Mouse (Mus musculus) c-Kit-positive CD71-positive TER-119-positive erythroid progenitor cells, embryonic 14.5 days (primary cell): ENCODE data around the gene Pde2a.

Source experiments
- DNase-seq: peaks from one replicate; pipeline ENCODE4 v3.0.0-alpha.2; 2013; ENCODE audit warnings: low spot score

Pde2a gene

DNA sequence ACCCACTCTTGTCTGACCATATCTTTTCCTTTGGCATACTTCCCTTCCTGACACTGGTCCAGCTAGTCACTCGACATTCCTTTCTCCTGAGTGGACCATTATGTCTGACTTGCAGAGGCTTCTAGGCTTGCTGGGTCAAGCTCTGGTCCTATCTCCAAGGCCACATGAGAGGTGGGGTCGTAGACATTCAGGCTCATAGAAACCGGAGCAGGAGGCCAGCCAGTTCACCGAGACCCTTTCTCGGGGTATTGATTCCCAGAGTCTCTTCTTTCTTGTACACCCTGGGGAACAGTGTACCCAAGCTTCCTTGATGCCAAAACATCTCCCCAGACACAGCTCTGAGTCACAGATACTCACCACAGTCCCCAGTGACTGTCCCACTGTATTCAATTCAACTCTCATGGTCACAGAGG lies 52.9 kb downstream of the Pde2a start:
- DNase-seq = no peak

DNA sequence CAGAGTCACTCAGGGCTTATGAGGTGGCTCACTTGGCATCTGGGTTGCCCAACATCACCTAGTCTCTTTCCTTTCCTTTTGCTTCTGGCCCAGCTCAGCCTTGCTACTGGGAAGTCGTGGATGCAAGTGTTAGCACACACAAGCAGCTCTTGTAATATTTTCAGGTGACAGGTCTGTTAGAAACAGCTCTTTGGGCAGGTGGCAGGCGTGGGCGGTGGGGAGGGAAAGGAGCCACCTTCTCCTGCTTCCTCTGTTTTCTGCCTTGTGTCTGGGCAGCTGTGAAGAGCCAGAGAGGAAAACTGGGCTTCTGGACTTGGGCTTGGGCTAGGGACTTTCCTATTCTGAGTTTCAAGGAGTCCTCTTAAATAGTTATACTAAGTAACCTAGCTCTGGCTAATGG lies 54.5 kb downstream of the Pde2a start:
- DNase-seq = no peak

DNA sequence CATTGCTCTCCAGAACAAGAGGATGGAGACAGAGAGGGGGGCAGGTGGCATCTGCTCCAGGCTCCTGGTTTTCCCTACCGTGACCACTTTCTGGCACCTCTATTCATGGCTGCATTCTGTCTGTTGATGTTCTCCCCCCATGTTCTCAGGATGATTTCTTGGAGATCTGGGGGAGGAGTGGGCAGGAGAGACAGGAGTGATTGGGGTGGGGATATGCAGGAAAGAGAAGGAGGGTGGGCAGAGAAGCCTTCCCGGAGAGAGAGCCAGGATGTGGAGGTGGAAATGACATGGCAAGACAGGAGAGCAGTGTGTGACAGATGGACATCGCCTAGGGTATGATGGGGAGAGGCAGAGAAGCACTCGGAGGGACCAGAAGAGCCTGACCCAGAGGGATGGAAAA lies 55.0 kb downstream of the Pde2a start:
- no peak for DNase-seq

DNA sequence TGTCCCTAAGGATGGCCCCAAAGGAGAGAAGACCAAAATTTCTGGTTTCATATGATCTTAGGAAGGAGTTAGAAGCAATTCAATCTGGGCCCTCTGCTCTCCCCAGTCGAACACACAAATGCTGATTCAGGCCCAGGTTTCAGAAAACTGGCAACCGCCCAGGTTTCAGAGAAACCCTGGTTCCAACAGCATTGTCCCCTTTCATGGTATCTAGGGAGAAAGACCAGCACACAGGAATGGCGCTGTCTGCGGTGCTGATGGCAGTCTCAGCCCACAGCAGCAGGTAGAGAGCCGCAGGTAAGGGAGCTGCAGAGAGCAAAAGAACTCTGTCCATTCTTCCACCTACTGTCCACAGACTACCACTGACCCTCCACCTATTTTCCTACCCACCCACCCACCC lies 55.7 kb downstream of the Pde2a start:
- DNase-seq = no peak

DNA sequence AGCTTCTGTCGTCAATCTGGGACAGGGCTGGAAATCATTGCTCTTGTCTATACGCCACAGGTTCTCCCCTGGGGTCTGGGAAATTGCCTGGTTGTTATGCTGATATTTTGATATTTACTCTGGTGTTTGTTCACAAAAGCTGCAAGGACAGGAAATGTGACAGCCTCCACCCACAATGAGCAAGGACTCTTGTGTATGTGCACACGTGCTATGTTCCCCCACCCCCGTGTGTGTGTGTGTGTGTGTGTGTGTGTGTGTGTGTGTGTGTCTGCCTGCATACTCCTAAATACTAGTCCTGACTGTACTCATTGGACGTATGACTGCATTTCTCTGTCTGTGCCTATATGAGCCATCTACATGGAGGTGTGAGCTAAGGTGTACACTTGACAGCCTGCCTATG lies 56.6 kb downstream of the Pde2a start:
- no peak for DNase-seq

DNA sequence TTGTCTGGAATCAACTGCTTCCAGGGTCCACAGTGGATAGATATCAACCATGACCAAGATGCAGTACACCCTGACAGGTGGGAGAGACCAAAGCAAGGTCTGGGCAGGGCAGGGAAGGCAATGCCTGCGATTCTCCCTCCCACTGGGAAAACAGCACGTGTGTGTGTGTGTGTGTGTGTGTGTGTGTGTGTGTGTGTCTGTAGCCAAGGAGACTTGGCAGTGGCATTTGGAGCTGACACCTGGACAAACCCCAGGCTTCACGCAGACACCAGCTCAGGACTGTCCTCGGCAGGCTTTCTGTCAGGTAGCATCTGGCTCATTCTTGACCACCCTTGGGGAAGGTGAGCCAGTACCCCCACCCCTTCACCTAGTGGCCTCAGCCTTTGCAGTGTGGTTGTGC lies 58.4 kb downstream of the Pde2a start:
- no peak for DNase-seq

DNA sequence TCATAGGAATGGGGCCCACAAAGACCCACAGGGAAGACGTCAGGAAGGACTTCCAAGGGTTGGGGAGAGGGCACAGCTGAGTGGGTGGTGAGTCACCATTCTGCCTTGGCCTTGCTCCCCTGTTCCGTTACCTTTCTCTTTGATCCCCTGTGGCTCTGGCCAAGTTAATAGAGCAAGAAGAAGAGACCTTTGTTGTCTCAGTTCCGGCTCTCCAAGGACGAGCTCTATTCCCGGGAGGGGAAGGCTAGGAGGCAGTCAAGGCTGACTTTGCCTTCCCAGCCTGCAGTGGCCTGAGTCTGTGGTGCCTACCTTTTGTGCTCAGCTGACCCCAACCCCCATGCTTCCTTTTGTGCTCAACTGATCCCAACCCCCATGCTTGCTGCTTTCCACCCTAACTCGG lies 59.2 kb downstream of the Pde2a start:
- DNase-seq = no peak

DNA sequence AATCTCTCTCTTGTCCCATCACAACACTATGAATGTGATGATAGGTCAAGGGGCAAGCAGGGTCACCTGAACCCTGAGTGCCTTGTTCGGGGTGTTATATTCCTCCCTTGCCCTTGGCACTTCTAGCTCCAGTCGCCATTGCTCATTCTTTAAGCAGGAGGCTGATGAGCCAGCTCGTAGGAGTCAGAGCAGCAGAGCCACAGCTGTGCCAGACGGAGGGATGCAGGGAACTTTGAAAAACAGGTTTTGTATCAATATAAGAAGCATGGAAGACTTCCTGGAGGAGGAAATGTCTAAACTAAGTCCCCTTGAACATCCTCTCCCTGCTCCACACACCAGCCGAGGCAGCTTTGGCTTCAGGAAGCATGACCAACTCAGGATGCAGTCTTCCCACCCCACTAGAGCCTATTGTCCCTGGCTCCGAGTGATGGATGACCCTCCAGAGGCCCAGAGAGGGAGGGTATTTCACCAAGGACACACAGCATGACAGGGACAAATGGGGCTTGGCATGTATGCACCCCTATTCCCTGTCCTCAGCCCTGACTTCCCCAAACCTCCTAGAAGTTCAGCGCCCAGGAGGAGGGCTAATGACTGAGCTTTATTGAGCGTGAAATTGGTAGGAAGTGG lies 60.5 kb downstream of the Pde2a start:
- DNase-seq = no peak

DNA sequence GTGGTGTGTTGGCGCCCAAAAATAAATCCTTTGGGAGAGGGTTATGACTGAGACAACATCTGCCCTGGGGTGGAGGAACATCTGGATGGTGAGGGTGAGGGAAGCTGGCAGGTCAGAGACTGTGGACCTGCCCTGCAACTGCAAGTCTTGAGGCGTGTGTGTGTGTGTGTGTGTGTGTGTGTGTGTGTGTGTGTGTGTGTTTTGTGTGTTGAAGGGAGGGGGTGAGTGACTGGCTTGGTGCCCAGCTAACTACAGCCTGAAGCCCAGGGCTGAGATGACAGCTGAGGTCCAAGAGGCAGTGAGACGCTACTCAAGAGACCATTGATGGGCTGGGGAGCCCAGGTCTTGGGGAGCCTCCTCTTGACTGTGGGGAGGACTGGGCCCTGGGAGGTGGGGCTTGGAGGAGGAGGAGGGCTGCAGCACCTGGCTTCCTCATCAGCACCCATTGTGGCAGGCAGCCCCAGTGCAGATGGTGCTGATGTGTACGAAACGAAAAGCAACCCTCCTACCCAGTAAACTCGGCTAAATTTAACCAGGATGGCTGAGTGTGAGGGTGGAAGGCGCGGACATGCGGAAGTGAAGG lies 61.1 kb downstream of the Pde2a start:
- DNase-seq = no peak

DNA sequence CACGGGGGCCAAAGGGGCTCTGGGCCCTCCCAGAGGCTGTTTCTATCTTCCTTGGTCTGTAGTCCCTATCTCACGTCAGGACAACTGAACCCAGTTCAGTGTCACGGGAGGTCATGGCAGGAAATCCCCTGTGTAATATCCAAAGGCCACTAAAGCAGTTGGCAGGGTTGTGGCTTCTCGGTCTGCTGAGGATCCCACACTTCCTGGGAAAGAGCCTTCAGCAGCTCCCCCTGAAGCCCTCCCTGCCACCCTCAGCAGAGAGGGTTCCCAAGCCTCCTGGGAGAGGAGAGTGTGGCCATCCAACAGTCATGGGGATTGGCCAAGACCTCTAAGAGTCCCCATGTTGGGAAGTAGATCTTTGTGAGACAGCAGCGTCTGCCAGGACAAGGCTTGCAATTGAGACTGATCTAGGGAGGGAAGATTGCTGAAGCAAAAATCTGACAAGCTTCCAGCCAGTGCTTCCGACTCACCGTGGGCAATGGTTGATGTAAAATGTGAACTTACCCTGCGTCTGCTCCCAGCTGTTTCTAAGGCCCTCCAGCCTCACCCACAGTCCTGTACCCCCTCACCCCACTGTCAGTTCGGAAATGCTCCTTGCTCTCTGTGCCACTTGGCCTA lies 62.1 kb downstream of the Pde2a start:
- no peak for DNase-seq

DNA sequence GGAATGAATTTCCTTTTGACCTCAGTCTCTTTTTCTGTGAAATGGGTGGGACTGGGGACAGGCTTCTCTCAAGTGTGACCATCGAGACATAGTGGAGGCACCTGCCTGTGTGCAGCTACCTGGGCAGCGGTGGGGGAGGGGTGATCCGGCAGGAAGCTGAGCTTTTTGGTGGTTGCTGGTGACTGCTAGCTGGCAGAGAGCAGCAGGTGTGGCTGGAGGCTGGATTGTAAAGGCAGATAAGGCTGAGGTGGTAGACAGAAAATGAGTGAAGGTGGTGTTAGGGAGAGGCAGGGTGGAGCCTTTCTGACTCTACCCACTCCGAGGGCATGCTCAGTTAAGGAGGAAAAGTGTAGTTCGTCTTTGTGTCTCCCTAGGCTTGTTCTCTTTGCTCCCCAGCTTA lies 65.6 kb downstream of the Pde2a start:
- DNase-seq = no peak

DNA sequence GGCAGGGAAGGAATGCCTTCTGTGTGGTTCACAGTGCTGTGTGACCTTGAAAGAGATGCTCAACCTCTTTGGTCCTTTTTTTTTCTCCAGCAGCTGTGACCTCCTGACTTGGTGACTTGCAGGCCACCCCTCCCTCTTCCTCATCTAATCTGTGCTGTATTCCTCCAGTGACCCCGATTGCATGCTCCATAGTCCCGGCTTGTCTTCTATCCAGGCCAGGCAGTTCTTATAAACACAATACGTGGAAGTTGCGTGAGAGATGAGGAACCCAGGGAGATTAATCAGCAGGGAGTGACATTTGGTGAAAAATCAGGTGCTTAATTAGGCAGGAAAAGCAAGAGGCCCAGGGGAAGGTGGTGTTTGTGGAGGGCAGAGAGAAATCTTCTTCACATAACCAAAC lies 69.5 kb downstream of the Pde2a start:
- DNase-seq = no peak

DNA sequence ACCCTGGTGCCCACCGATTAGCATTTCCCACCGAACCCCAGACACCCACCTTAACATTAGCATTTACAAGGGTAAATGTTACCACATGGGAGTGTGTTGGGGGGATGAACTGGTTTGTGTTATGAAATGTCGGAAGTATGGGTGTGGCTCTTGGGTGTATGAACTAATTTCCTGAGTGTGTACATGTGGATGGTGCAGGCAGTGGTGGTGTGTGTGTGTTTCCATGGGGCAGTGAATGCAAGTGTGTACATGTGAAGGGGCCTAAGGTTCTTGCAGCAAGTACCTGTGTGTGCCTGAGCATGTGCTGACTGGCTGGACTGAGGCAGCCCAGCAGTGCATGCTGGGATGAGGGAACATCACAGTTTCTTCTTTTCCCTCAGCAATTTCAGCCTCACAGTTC lies 76.9 kb downstream of the Pde2a start:
- no peak for DNase-seq

DNA sequence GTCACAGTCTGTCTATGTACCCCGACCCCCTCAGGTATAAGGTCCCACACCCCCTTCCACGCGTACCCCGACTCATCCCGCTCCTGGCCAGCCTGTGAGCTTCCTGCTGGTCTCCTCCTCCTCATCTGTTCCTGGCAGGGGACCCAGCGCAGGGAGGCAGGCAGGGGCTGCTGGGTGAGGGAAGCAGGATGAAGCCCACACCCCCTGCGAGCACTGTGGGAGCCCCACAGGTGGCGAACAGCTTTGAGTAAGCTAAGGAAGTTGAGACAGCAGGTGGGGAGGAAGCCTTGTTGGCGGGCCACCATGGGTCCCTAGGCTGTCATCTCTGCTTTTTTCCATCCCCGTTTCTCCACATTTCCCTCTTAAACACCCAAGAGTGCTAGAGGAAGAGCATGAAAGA lies 77.8 kb downstream of the Pde2a start:
- no peak for DNase-seq

DNA sequence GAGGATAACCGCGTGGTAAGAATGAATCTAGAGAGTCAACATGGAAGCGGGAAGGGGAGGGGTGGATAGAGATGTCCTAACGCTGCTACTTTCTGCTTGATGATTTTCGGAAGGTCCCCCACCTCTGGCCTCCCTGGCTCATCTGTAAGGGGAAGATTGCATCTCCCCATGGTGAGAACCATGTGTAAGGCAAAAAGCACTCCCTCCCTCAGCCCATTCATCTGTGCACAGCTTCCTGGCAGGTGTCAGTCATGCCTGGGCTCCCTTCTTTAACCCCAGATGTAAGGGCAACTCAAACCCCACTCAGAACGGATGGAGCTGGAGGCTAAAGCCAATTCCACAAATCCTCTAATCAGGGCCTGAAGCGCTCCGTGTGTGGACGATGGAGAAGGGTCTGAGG lies 78.2 kb downstream of the Pde2a start:
- DNase-seq = no peak

DNA sequence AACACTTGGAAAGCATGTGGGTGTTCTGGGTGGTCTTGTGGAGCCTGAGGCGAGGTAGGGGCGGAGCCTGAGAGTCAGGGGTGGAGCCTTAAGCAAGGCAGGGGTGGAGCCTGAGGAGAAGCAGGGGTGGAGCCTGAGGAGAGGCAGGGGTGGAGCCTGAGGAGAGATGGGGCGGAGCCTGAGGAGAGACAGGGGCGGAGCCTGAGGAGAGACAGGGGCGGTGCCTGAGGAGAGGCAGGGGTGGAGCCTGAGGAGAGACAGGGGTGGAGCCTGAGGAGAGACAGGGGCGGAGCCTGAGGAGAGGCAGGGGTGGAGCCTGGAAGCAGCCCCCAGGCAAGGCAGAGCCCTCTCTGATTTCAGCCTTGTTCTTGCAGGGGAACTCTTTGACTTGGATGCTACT lies 79.7 kb downstream of the Pde2a start:
- DNase-seq = no peak

DNA sequence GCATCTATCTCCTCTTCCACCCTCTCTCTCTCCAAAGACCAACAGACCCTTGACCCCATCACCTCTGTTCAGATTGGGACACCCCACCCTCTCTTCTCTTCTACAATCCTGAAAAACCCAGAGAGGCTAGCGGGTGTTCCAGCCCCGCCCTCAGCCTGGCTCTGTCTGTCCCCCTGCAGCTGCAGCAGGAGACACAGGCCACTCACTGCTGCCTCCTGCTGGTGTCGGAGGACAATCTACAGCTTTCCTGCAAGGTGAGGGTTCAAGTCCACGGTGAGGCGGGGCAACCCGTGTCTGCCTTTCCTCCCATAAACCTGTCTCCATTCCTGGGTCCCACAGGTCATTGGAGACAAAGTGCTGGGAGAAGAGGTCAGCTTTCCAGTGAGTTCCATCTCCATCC lies 80.2 kb downstream of the Pde2a start:
- DNase-seq = no peak

DNA sequence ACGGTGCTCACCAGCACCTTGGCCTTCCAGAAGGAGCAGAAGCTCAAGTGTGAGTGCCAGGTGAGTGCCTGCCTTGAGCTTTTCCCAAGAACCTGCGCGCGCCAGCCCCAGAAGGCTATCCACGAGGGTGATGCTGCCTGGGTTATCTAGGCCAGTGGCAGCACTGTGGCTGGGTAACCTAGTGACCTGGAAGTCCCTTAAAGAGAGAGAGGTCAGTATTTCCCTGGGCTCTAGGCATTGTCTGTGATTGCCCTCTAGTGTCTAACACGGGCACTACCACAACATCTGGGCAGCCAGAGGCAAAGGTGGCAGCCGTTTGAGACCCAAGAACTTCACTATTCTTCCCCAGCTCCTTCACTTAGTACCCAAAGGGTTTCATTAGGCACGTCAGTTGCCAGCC lies 81.9 kb downstream of the Pde2a start:
- DNase-seq = peak; percentile 27

DNA sequence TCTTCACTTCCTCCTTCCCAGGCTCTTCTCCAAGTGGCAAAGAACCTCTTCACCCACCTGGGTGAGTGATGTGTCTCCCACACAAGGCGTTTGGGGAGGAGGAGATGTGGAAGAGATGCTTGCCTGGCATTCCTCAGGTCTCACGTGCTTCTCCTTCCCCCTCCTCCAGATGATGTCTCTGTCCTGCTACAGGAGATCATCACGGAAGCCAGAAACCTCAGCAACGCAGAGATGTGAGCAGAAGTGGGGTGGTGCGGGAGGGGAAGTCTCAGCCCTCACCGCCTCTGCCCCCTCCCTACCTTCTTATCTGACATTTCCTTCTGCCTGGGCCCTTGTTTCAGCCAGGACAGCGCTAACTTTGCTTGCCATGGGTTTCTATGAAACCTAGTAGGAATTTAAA lies 82.3 kb downstream of the Pde2a start:
- DNase-seq = no peak

DNA sequence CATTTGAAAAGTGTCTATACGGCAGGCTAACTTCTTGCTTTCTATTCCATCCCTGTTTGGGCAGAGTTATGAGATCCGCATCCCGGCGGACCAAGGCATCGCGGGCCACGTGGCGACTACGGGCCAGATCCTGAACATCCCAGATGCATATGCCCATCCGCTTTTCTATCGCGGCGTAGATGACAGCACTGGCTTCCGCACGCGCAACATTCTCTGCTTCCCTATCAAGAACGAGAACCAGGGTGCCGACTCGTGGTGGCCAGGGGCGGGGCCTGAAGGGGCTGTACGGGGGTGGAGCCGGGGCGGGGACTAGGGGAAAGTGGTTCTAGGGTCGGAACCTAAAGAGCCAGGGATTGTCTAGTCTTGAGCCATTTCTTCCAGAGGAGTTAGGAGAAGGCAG lies 83.0 kb downstream of the Pde2a start:
- no peak for DNase-seq

DNA sequence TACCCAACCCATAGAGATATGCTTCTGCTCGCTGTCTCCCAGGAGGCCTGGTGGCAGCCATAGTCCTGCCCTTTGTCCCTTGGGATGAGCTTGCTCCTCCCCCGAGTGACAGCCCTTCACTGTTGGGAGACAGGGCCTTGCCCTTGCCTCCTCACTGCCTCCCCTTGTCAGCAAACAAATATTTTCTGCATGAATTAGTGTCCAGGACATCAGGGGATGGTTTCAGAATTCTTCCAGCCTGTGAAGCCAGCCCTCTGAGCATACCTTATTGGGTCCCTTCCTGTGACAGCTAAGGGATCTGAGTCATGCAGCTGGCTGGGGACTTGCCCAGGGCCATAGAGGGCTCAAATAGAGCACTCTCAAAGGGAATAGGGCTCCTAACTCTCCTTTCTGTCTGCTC lies 87.7 kb downstream of the Pde2a start:
- DNase-seq = no peak

DNA sequence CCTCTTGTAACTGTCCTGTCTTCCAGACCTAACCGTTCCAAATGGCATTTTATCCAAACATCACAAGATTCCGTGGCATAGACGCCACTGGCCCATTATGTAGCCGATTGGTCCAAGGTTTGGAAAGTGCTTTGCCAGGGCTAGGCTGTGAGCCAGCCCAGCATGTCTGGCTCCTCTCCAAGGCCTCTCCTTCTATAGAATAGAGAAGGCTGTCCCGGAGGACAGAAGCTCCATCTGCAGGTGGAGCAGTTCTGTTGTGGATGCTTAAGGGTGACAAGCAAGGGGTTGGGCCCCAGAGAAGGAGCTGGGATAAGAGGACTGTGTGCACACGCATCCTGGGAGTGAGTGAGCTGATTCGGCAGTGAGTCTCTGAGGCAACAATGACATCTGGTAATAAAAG lies 92.2 kb downstream of the Pde2a start:
- no peak for DNase-seq

DNA sequence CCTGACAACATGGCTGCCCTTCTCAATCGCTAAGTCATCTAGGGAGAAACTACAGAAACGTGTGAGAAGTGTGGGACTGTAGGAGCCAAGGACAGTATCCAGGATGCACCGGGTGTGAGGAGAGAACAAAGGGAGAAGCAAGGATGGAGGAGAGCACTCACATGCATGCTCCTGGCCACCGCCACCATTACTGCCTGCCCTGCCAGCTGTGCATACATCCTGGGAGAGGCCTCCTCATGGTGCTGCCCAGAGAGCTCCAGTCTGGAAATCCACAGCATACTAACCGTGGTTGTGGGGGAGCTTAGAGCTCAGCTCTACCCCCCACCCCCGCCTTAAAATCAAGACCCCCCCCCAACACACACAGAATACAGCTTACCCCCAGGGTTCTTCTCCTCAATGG lies 93.3 kb downstream of the Pde2a start:
- DNase-seq = no peak

DNA sequence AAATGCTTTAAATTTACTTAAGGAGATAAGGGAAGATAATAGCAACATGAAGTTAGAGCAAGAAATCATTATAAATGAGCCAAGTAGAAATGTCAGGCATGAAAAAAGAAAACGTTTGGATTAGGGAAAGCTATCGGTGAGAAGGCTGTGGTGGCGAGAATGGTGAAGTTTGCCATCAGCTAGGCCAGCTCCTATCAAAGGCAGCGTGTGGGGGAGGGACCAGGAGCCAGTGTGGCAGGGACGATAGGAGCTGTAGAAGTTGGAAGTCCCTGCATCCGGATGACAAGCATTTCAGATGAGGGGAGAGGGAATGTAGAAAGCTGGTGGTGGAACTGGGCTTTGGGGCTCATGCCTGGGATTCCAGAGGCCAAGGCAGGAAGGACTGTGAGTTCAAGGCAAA lies 93.8 kb downstream of the Pde2a start:
- no peak for DNase-seq
